Mouse (Mus musculus) gonadal fat pad, adult 2 months (tissue): ENCODE measurements at regions not wholly inside any gene's neighbourhood (a gene's known extent, or its start where the extent isn't known, plus 50 kb on each side); places are given as distances from the start of the nearest gene placed in this dataset.

ENCODE experiments used
- DNase-seq: peaks from one replicate; pipeline ENCODE4 v3.0.0-alpha.2; 2012; ENCODE audit warnings: low read depth

DNA sequence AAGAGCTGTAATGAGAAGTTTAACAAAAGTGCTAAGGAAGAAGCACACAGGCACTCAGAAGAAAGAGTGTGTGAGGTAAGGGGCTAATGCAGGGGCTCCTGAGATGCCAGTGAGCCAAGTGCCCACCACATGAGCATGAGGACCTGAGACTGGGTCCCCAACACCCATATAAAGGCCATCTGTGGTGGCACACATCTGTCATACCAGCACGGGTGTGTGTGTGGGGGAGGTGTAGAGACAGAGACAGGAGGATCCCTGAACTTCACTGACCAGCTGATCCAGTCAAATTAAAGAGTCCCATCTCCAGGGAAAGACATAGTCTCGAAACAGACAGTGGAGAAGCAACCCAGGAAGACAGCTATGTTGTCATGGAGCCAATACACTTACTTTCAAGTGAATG lies 70.6 kb upstream of the Gli2 start:
- DNase-seq, result no peak

DNA sequence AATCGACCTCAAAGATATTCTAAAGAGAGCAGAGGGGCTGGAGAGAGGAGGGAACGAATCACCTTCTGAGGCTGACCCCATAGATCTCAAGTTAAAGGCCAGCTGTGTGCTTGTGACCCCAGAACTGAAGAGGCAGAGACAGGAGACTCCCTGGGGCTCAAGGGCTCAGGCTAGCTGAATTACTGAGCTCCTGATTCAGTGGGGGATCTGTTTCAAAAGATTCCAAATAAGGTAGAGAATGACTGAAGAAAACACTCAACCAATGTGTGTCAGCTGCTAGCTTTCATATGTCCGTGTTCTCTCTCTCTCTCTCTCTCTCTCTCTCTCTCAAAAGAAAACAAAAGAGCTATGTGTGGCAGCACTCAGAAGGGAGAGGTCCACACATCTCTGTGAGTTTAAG lies 70.0 kb upstream of the Gli2 start:
- DNase-seq, result no peak

DNA sequence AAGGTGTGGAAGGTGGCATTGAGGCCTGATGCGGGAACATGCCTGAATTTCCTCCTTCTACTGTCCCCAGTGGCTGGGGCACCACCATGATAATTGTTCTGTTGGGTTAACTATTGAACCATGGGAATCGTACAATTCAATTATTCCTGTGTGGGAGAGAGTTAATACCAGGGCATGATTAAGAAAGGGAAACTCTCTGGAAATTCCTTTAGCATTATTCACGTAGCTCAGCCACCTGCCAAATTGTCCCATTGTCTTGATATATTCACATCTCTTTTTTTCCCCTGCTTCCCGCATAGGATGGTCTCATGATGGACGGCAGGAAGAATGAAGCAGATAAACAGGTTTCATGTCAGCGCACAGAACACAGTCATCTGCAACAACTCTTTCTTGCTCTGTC lies 69.6 kb upstream of the Gli2 start:
- DNase-seq, result no peak

DNA sequence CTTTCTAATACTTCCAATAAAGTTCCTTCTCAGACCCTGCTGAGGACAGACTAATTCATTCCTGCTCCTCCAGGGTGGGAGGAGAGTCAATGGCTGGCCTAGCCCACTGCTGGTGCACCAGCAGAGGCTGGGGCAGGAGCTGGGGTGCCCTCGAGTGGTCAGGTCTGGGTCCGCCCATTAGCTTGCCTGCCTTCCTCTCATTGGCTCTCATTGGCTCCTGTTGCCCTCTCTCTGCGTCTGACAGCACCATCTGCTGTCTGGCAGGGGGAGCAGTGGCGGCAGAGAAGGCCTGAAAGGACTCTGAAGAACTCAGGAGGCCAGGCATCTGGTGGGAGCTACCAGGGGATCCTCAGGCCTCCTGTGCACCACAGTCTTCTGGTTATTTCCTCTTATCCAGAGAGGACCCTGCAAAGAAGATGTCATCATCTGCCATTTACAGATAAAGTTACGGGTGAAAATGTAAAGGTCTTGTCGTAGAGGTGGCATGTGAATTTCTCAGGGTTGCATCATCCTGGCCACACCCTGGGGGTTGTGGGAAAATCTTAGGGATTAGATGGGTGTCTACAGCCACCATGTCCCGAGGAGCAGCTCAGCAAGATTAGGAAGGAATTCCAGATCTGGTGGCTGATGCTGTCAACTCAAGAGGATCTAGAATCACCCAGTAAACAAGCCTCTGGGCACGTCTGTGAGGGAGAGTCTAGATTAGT lies 66.6 kb upstream of the Gli2 start:
- DNase-seq, result no peak

DNA sequence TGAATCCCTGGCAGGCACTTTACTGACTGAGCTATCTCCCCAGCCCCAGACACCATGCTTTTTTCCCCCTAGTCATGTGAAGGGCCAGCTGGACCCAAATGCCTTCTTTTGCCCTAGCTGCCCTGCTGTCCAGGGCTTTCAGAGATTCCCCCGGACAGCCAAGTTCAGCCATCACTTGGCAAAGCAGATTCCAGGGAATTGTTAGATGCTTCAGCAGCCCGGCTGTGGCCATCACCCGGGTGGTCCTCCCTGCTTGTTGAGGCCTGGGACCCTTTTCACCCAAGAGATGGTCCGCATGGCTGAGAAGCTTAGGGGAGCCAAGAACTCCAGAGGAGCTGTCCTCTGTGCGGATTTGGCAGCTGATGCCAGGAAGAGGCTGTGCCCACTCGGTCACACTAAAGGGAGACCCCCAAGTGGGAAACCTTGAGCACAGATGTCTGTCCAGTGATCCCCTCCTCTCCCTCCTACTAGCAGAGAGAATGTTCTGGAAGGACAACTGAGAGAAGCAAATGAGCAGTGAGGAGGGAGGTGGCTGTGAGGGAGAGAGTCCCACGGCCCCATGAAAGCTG lies 61.8 kb upstream of the Gli2 start:
- DNase-seq, result no peak

DNA sequence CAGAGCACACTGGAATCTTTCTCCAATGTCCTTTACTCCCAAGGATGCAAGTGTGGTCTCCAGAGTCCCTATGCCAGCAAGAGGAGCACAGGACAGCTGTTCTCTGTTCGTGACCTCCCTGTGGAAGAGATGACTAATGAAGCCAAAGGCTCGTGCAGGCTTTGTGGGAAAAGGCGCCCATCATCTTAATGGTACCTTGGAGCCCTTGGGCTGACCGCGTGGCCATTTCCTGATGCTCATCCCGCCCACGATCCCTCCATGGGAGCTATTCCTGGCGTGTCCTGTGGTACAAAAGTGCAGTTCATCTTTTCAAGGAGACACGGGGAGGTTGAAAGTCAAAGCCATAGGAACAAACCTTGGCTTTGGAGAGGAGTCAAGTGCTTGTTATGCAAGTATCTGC lies 55.2 kb upstream of the Gli2 start:
- no peak for DNase-seq

DNA sequence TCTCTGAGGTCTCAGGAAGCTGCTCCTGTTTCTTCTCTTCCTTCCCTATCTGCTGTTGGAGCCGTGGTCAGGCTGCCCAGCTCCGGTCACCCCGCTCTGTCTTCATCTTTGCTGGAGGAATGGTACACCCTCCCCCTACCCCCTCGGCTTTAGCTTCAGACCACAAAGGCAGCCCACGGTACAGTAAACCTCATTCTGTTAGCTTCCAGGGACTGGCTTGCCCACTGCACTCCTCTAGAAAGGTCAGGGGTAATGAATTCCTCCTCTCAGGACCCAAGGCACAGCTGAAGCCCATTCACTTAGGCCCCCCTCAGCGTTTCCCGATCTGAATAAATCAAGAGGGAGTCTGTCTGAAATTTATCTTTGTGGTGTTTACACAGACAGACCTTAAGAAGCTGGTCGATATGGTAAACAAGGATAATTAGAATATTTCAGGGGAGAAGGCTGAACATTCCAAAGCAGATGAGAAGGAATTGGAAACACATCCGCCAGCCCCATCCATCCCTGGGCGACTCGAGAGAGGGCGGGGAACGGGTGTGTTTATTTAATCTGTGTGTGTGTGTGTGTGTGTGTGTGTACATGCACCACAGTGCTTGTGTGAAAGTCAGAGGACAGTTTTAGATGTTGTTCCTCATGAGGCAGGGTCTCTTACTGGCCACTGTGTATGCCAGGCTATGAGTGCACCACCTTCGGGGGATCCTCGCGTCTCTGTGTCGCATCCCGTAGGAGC lies 53.0 kb upstream of the Gli2 start:
- no peak for DNase-seq
